Mouse (Mus musculus) thymus, postnatal 36 days (tissue): ENCODE measurements around the gene Aldh1a3.

Experiments
- DNase-seq, 2 experiments: peaks; one replicate each; pipeline ENCODE4 v3.0.0; 2022; ENCODE audit warnings: mixed read lengths in 2 of 2

The Aldh1a3 gene

DNA sequence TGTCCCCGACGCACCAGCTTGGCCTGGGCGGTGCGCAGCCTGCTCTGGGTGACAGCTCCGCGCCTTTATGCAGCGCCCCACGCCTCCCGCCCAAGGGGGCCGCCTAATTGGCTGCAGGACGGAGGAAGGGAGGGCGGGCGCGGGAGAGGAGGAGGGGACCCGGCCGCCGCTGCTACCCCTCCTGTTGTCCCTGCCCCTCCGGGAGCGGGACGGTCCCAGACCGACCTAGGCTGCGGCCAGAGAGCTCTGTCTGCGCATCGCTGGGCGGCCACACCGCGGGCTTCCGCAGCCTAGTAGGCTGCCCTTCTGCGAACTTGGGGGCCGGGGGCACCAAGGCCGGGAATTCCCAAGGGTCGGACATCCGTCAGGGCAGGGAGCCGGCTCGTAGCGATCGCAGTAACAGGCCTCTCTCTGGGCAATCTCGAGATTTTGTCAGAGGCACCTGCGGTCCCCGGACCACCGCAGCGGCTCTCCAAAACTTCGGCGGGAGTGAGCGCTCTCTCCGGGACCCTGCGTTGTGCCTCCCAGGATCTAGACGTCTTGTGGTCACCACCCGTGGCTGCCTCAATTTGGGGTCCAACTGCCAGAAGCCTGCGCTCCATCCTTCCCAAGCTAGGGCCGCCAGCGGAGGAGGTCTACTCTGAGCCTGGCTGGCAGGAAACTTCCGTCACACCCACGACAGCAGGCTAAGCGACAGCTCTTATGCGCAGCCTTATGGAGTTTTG is at the start of gene Aldh1a3:
Gene Aldh1a3 (minus strand): TSS at position 81 of the 725 bp plus-strand sequence.
- no peak for DNase-seq

DNA sequence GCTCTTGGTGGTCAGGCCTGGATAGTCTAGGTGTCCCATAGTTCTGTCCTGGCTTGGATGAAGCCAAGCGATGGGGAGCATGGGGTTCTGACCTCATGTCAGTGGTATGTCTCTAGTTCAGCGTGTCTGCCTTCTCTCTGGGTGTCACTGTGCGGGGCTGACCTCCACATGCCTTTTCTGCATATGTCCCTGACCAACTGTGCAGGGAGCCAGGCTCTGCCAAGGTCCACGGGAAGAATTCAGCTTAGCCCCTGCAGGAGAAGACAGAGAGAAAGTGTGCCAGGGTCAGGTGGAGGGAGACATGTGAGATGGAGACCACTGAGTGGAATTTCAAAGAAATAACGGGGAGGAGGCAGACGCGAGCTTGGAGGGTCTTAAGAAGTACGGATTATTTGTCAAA is 49.0 kb upstream of the Aldh1a3 start:
- no peak for DNase-seq

DNA sequence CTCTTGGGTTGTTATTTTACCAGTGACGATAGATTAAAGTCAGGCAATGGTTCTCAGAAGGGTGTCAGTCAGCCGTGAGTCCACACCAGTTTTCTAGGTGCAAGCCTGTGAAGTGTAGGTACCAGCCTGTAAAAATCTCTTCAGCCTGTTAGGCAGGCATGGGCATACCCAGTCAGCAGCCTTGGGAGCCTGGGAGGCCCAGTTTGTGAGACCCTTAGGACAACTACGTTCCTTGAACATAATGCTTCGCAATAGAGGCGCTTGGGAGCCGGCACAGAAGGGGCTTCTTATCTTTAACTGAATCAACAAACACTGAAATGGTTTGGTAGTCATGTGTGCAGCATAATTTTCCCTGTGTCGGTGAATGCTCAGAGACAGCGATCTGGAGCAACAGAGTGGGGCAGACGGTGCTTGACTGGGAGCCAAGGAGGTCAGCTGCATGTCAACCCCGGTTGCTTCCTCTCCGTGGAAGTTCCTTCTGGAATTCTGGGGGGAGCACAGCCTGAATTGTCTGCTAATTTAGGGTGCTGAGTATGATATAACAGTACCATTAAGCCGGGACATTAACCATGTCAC is 44.4 kb upstream of the Aldh1a3 start:
- DNase-seq = no peak

DNA sequence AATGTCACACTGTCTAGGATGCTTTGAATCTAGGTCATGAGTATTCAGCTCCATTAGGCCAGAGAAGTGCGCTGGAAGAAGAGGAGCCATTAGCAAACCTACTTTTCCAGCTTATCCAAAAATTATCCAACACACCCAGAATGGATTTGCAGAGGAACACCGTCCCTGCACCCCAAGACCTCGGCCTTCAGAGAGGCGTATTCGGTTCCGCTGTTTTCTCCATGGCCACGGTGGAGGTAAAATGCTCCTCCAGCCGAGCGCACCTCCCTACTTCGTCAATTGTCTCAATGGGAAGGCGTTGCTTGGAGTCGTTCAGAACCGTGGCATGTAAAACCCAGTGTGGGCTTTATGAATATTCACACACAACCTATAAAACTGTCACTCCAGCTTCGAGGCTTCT is 39.3 kb upstream of the Aldh1a3 start:
- no peak for DNase-seq

DNA sequence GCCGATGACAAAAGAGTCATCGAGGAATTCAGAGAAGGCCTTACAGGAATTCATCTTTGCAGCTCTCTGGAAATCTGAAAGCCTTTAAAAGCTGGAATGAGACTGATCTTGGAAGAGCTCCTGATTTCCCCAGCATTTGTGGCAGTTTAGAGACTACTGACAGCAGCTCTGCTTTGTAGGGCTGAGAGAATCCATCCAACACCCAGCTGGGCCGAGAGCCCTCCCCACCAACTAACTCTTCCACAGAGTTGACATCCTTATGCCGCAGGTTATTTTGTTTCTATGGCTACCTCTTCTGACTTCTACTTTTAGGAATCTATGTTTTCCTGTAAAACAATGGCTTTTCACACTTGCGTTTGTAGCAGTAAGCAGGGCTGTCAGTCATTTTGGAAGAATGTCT is 37.9 kb upstream of the Aldh1a3 start:
- DNase-seq = no peak

DNA sequence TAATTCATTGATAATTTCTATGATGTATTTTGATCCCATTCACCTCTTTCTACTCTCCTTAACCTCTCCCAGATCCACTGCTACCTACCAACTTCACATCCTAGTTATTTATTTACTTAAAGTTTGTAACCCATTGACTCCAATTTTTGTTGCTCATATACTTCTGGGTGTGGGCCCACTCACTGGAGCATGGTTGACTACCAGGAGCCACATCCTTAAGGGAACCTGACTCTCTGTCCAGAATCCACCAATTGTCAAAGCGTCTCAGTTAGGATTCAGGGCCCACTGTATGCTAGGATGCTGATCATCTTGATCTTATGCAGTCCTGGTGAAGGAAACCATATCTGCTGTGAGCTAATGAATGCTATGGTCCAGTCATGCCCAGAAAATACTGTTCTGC is 35.8 kb upstream of the Aldh1a3 start:
- no peak for DNase-seq

DNA sequence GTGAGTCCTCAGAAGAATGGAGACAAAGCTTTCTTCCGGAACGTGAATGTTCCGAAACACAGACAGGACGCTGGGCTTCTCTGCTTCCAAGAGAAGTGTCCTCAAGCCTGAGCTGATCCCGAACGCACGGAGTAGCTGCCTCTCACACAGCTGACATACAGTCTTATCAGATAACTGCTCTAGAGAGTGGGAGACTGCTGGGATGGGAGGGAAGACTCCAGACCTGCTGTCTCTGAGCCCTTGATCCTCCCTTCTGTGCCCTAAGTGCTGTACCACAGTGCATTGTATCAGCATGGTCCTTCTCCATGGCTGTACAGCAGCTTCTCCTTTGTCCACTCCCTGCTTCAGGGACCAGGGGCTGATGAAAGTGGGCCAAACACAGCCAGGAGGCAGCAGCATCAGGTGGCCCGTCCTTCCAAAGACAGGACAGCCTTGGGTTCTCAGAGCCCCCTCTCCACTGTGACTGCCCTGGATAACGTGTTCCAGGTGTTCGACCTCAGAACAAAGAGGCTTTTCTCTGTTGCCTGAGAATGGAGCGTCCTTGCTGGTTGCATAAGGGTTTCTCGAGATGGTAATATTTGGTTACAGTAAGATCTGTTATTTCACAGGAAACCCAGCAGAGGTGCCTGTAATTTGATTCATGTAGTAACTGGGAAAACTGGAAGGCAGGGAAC is 24.4 kb upstream of the Aldh1a3 start:
- no peak for DNase-seq

DNA sequence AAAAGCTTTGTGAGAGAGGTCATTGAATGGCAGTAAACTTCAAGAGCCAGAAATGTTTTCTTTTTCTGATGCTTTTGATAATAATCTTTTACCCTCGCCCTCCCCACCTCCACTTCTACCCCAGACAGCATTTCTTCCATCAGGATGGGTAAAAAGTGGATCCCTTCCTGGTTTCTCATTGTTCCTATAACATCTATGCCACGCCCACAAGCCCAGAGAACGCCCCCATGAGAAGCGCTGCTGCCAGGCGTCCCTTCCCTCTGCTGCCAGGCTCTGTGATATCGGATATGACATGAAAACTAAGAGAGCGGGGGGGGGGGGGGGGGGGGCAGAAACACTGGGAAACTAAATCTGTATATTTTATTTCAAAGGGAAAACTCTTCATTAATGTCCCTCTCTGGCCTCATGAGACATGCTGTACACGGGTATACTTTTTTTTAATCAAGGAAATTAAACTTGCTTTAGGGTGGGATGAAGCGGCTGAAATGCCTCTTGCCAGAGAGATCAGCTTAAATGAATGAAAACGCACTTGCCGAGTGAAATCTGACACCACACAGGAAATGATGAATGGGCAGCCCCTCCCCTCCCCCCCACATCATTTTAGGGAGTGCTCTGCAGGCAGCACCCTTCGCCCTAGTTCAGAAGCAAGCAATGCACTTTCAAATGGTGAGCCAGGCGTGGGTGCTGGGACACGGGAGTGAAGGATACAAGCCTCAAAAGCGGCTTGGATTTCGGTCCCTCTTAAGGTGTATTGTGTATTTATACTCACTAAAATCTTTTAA is 22.8 kb upstream of the Aldh1a3 start:
- no peak for DNase-seq

DNA sequence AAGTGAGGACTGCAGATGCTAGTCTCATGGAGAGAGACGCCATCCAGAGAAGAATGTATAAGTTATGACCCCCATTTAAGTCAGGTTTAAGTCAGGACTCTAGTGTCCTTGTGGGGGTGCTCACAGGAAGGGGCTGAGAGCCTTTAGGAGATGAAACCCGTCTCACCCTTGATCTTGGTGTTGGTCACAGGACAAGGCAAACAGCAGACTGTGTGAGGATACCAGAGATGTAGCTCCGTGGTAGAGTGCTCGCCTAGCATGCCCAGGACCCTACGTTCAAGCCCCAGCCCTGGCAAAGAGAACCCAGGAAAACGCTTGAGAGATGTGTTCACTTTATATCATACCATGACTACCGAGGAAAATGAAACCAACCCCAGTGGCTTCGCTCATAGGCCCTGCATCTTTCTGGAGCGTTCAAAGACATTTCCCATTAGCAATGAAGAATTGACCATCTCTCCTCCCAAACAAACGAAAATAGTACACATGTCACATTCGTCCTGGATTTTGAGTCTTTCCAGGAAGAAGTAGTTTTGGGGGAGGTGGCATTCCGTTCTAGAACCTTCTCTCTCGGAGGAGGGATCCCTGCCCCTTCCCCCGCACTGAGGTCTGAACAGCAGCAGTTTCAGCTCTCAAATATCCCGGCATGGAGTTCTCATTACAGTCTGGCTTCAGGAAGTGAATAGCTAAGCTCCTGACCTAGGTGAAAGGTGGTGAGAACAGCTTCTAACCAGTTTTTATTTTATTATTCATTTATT is 21.6 kb upstream of the Aldh1a3 start:
- DNase-seq = no peak

DNA sequence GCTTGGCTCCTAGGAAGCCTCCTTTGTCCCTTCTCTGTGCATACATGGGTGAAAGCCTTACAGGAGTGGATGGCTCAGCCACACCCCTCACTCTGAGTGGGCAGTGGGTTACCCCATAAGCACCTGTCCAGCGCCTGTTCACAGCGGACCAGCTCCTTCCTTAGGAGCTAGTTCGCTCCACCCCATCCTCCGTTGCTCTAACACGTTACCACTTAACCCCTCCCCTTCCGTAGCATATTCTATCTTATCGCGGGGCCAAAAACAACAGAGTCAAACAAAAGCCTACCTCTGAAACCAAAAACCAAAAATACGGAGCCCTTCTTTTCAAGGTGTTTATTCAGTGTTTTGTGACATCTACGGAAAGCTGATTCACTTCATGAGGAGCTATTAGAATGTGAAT is 21.0 kb upstream of the Aldh1a3 start:
- no peak for DNase-seq

DNA sequence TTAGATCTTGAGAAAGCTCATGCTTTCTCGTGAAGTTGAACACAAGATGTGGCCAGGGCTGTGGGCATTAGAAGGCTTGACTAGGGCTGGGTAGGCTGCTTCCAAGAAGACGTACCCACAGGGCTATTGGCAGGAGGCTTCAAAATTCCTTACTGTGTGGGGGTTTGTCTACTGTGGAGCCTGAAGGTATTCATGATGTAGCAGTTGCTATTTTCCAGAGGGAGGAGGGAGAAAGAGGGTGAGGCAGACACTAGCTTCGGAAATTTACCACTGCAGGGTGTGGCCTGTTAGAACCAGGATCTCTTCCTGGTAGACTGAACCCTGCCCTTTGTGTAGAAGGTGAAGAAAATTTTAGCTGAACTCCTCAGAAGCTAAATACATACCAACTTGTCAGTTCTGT is 19.5 kb upstream of the Aldh1a3 start:
- DNase-seq = no peak

DNA sequence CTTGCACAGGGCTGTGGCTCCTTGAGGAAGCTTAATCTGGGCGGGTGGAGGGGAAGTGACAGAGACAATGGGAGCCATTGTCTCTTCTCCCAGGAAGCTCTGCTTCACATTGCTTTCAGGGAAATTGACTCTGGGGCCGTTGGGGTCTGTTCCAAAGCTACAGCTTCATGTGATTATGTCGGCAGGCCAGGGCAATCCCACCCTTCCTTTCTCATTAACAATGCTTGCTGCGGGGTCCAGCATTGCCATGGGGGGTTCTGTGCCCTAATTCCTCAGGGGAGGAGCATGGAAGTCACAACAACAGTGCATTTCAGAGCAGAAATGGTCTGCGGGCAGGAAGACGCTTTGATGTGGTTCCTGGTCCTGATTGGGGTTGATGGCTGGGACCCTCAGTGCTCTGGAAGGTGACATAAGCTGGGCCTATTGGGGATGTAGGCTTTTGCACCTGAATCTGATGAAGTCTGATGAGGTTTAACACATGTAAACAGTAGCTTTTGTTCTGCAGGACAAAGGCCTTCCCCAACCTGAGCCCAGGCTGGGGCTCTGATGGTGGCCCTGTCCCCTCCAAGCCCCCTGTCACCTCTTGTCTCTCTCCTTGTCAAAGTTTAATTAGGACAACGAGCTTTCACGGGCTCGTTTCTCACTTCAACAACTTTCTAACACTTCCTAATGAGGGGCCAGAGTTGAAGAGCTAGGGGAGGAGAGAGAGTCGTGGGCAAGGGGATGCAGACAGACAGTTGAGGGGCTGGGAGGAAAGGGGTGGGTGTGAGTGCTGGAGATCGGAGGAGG is 18.0 kb upstream of the Aldh1a3 start:
- no peak for DNase-seq

DNA sequence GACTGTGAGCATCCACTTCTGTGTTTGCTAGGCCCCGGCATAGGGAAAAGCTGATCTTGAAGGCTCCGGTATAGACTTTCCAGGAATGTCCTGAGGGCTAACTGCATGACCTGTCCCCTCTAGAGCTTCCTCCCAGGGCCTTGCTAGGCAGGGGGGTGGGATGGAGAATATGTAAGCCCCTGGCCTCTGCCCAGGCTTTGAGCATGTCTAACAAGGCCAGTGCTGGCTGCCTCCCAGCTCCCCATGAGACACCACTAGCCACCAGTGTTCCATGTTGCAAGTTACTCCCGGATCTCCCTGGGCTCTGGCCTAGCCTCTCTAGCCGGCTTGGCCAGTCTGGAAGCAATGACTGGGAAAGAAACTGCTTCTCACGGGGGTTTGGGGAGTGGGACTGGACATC is 17.4 kb upstream of the Aldh1a3 start:
- DNase-seq = no peak

DNA sequence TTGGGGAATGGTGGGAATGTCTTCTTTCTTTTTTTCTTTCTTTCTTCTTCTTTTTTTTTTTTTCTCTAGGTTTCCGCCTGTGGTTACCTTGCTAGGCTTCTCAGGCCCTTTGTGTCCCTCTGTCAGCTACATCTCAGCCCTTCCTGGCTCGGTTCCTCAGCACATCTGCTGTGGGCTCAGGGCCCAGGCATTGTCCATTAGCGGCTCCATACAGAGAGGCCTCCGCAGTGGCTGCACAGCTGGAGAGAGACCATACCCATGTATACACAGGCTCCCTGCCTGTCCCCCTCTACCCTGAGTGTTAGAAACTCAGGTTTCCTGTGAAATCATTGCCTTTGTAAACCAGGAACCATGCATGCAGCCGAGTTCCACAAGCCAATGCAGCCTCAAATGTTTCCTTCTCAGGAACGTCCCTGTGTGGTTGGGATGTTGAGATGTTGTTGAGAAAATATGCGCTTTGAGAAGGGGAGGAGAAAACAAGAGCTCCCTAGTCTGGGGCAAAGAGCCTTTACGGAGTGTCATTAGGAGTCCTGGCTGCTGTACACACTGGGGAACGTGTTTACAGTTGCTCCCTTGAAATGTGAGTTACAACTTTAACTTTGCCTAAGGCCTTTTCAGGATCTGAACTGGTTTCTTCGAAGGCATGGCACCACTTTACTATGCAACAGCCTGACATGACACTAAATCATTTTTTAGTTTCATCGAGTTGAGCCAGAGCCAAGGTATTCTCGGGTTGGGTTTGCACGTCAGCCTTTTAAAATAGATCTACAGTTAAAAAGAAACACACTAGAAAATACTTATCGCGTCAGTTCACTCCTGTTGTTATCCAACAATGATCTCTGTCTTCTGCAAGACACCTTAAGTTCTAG is 15.4 kb upstream of the Aldh1a3 start:
- DNase-seq = no peak

DNA sequence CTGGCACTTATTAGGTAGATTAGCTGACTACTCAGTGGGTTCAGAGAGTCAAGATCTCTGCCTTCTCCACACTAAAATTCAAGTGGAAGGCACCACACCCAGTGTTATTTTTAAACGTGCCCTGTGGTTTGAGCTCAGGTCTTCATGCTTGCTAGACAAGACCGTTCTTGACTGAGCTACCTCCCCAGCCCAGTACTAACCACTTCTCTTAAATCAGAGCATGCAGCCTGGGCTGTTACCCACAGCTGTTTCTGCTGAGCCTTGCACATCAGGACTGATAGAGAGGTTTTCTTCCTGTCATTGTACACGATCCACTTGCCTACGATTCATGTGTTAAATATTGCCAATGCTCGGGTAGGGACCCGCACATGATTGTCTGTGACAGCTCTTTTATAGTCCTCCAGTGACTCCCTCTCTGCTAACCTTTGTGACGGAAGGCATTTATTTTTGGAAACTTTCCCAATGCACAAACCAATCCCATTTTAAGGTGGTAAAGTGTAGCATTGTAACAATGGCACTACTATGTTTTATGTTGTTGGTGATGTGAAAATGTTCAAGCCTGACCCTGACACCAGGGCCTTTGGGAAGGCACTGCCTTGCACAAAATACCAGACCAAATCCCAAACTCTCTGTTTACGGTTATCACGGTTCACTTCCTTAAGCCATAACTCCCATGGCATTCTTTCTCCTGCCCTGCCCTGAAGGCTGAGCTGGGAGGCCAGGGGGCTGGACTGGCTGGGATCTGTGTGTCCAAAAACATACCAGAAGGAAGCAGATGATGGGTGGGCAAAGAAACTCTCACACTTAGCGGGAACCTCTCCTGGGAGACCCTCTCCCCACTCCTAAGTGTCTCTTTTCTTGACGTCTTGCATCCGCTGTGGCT is 11.7 kb upstream of the Aldh1a3 start:
- DNase-seq = no peak

DNA sequence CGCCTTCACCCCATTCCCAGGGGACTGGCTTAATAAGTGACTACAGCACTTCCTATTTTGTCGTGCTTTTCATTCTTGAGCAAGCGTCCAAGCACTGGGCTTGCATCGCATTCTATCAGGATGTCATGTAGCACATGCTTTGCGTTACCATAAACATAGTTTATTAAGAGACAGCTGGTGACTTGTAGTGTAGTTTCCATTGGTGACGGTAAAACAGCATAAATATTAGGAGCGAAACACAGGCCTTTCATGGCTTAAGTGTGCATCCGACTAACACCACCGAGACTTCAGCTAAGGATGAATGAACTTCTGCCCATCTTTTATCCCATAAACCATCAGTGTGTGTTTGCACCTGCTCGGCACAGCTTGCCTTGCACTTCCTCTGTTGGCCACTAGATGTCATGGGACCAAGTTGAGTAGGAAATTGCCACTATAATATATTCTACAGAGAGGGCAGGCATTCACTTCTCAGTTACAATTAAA is 7.2 kb upstream of the Aldh1a3 start:
- DNase-seq = peak; percentile 30 to 50

DNA sequence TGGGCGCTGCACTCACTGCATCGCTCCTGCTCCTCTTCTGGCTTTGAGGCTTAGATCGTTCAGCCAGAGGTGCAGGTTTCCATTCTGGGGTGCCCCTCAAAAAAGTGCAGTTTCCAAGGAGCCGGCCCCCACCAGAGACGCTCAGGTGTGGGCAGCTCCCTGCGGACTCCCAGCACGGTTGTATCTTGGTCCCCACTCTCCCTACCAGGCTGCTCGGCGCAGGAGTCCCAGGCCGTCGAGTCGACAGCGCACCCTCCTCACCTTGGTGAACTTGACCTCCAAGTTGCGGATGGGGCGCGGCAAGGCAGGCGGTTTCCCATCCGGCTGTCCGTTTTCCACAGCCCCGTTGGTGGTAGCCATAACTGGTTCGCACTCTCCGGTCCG is 272 bp downstream of the Aldh1a3 start:
- DNase-seq = no peak

DNA sequence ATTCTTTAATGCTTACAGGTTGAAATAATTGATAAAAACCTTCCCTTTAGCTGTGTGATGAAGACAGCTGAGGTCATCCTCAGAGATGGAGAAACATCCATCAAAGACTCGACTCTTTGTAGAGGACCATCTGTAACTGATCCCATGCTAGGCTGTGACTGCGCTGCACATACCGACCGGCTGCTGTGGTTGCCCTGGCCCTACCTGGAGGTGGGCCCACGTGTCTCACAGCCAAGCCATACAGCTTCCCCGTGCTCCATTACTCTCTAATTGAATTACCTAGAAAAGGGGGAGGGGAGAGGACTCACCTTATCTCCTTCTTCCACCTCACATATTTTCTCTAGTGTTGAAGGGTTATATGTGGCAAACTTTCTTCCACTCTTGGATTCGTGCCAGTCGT is 5.4 kb downstream of the Aldh1a3 start:
- DNase-seq = no peak

DNA sequence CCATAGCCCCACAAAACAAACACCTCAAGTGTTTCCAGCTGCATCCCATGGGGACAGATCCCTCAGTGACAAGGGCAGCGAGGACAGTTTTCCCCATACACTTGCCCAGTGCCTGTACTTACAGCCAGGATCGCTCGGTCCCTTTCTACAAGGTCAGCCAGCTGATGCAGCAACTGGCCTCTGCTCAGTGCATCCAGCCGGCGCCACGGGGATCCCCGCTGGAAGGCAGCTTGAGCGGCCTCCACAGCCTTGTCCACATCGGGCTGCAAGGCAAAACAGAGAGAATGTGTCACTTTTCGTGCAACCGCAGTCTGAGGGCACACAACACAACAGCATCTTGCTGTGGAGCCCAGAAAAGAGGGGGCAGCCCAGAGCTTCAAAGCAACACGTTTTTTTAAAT is 8.3 kb downstream of the Aldh1a3 start:
- no peak for DNase-seq

DNA sequence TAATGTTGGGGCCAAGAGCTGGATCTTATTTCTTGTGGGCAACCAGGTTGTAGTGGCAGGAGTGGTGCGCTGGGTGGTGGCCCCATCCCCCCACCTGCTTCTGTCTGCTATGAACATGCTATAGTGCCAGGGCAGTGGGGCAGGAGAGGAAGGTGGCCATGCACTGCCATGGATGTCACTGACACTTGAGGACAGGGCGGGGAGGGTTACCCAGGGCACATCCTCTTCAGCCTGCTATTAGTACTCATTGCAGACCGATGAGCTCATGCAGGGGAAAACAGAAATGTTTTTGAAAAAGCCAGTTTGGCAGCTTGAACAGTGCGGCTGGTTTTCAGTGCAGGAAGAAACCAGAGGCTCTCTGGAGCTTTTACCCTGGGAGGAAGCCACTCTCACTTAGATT is 10.5 kb downstream of the Aldh1a3 start:
- DNase-seq = no peak
